Mouse (Mus musculus) adipose tissue, adult 10 weeks (tissue): ENCODE measurements around the gene Plch1. TPM values are rescaled to one million over a fixed set of nuclear protein-coding genes. Genes with fewer than 3 reads are reported as not detected.

Experiments
- polyA plus RNA-seq: library from polyadenylated mRNA; stranded (reverse); fragments of 350-450 nt; fragmentation: Illumina TruSeq; extraction: RNeasy Lipid Tissue Mini Kit (QIAGEN cat#74804); gene quantifications from one replicate; pipeline ENCODE4 v1.2.3, GENCODE M21; 2014; ENCODE audit warnings: low read depth, low replicate concordance

Gene Plch1
- 6.4 TPM for polyA plus RNA-seq

DNA sequence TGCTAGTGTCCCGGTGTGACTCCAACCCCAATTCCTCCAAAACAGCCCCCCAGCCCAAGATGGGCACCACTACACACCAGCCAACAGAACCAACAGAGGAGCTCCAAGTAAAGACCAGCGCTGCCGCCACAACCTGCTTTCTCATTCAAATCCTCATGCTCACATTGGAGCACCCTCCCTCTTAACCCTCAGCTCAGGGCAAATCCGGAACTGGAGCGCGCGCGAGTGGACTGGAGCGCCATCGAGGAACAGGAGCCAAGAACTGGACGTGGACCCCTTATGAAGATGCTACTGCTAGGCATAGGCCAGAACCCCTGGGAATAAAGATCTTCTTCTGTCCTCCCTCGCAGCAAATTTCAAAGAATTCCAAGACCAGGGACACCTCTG, at the start of gene Plch1:
TSS of gene Plch1 (minus strand) at position 164 of the 387 bp plus-strand sequence.

DNA sequence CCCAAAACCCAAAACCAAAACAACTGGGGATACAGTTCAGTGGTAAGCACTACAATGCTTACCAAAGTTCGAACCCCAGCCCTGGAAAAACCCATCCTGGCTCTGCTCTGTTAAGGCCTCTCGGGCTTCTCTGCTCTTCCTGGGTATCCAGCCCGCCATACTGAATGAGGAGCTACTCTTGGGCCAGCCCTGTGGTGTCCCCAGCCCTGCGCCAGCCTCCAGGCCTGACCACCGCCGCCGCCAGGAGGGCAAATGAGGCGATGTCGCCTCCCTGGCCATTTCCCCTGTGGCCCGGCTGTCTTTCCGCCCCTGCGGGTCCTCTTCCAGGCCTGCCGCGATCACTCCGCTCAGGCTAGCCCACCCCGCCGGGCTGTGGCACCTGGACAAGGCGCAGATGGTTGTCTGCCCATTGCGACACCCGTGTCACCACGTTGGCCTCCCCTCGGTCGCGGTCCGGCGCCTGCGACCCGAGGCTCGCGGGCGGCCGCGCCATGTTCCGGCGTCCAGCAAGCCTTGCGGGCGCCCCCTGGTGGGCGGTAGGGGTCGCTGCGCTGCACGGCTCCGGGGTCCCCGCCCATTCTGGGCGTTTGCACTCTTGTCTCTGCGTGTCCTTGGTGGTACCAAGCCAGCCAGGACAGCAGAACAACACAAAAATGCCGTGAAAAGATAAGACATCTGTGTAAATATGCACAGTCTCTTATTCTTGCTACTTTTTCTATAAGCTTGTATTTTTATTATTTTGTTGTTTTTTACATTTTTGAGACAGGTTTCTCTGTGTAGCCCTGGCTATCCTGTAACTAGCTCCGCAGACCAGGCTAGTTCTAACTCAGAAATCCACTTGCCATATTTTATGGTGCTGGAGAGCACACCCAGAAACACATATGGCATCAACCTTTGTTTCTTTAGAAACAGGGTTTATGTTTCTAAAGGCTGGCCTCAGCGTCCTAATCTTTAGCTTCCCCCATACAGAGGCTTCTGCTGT, 29.9 kb upstream of the Plch1 start, which contains the start of gene E130311K13Rik:
TSS of gene E130311K13Rik (minus strand) at position 595 of the 982 bp plus-strand sequence.

Other genes with a start within 250 kb of the Plch1 start
- gene E130311K13Rik, start 30.0 kb upstream of the Plch1 start, polyA plus RNA-seq, result 7.3 TPM
- gene Slc33a1, start 65.3 kb upstream of the Plch1 start, polyA plus RNA-seq, result 42.3 TPM
- 13.1 TPM for gene Gmps, start 76.6 kb upstream of the Plch1 start, polyA plus RNA-seq
- gene Vmn2r1, start 182.1 kb upstream of the Plch1 start, polyA plus RNA-seq, result 0.17 TPM
- gene Vmn2r2, start 242.5 kb upstream of the Plch1 start, polyA plus RNA-seq, result not detected